Mouse (Mus musculus) gastrocnemius, adult 18-20 months (tissue): Measurements from ENCODE around the gene AI661453. TPM values are rescaled to one million over a fixed set of nuclear protein-coding genes. Genes with fewer than 3 reads are reported as not detected.
A peak's percentile ranks its signal among the peaks of the same experiment; 100 is the strongest.
"Not testable (repeated sequence)": the region's sequence is repeated elsewhere in the genome, so short reads cannot be mapped to it uniquely, and the experiment has no call there.

Experiments used
- DNase-seq: peaks from one replicate; pipeline ENCODE4 v3.0.0; 2021; ENCODE audit warnings: low spot score
- long read RNA-seq, 2 experiments: library from polyadenylated mRNA; stranded (forward); transcript quantifications; one replicate each; pipeline ENCODE4 v2.0.0; 2021
- total RNA-seq, 2 experiments: library from RNA; stranded (reverse); gene quantifications; 2 replicates each; pipeline ENCODE4 v1.2.3; 2021

The AI661453 gene
- total RNA-seq, result under 1 TPM; 0.39 to 0.64 TPM
- long read RNA-seq, experiment 1, result 0 reads
- long read RNA-seq, experiment 2, result 0 reads

- DNase-seq, result no peak
Measured at GRCm38 (mm10) chr17:47436156-47436906, at the start of gene AI661453. TSS of gene AI661453 (plus strand) at chr17:47436615.

GRCm38 (mm10) chr17:47386649-47387048, 49.8 kb upstream of the AI661453 start:
- peak; percentile 15 for DNase-seq

- no peak for DNase-seq
Measured at GRCm38 (mm10) chr17:47394223-47394869, 42.1 kb upstream of the AI661453 start.

- peak; percentile 27 for DNase-seq
Measured at GRCm38 (mm10) chr17:47395376-47395913, 41.0 kb upstream of the AI661453 start.

DNA sequence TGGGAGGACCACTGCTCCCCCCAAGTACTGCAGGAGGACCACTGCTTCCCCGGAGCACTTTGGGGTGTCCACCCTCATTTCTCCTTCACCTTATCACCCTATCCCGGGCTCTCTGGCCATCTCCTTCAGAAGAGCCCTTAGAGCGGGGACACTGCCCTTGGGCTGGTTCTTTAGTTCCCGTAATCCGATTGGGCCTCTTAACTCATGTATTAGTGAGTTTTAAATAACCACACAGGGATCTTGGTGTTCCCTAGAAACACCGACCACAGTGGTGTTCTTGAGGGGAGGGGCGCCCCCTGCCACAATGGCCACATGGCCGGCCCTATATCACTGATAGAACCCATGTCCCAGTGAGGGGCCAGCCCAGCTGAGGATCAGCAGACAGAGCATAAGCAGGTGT, 37.3 kb upstream of the AI661453 start:
- no peak for DNase-seq

DNA sequence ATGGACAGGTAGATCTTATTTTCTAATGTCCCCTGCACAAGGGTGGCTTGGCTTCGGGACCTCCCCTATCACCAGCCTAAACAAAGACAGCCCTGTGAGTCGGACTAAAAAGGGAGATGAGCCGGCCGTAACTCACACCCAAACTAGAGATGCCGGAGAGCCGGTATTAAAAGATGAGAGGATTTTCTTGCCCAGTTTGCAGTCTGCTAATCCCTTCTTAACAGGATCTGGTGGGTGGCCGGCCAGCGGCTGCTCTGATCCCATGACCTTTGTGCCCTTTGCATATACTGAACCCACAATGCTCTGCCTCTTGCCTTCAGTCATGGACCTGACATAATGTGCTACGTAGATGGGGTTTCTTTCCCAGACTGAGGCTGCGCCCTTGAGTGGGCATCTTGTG, 36.0 kb upstream of the AI661453 start, which contains the start of gene Guca1a:
Gene Guca1a, minus strand, starts transcription at position 134 of the 400 bp plus-strand sequence.
- DNase-seq, result no peak

- DNase-seq, result no peak
Measured at GRCm38 (mm10) chr17:47407717-47408557, 28.5 kb upstream of the AI661453 start.

DNA sequence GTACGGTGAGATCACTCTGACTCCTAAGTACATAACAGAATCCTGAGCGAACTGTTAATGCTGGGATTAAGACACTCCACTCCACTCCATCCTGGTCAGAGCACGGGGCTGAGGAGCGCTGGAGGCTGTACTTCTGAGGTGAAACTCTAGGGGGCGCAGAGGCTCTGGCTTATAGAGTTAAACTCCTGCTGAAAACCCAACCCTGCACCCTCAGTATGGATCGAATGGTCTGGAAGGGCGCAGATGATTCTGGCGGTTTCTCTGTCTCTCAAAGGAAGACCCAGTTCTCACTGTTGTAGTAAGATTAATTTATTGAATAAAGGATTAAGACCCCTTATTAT, 27.9 kb upstream of the AI661453 start:
- DNase-seq, result peak; percentile 37

DNA sequence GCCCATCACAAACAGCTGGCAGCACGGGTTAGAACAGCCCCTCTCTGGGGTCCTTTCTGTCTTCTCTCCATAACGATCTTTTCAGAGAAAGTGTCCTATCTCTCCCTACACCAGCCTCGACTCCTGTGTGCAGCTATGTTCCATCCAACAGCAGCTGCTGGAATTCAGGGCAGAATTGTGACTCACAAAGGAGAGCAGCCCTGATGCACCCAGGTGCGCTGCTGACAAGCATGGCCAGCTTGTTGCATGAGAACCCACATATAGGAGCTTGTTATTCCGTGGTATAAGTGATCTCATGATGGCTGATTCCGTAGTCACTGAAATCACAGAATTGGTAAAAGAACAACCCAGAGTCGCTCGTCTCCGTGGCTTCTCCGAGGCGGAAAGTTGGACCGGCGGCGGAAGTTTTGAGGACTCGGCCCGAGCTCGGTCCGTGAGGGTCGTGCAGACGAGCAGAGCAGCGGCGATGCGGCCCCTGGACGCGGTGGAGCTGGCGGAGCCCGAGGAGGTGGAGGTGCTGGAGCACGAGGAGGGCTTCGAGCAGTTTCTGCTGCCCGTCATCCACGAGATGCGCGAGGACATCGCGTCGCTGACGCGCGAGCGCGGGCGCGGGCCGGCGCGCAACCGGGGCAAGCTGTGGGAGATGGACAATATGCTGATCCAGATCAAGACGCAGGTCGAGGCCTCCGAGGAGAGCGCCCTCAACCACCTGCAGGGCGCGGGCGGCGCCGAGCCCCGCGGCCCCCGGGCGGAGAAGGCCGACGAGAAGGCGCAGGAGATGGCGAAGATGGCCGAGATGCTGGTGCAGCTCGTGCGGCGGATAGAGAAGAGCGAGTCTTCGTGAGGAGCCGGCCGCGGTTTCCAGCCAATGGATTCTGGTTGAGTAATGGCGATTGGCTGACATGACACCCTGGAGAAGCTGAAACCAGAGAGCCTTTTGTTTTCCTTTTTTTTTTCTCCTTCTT, 26.2 kb upstream of the AI661453 start:
- peak; percentile 7 for DNase-seq

DNA sequence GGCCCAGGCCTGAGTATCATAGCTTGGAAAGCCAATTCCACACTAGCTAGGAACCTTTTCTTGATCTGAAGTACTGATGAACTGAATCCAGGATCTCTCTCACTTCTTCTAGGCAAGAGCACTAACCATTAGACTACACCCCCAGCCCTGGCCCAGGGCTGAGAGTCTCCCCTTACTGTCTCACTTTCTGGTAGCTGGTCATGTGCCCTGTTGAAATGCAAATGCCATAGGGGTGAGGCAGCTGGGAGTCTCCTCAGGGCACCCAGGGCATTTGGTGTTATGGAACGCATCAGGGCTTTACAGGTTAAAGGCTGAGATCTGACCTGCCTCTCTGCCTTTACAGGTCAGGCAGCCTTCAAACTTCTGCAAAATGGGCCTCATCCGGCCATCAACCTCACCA, 16.2 kb upstream of the AI661453 start:
- DNase-seq, result no peak

- no peak for DNase-seq
Measured at GRCm38 (mm10) chr17:47421566-47421965, 14.8 kb upstream of the AI661453 start.

DNA sequence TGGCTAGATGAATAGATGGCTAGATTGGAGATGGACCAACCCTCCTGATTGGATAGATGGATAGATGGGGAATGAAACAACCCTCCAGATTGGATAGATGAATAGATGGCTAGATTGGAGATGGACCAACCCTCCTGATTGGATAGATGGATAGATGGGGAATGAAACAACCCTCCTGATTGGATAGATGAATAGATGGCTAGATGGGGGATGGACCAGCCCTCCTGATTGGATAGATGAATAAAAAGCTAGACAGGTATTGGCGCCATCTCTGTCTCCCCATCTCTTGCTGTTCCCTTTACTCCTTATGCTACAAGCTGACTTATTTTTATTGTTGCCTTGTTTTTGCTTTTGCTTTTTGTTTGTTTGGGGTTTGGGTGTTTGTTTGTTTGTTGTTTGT, 13.8 kb upstream of the AI661453 start:
- DNase-seq, result not testable (repeated sequence)

GRCm38 (mm10) chr17:47424186-47424585, 12.2 kb upstream of the AI661453 start:
- no peak for DNase-seq

DNA sequence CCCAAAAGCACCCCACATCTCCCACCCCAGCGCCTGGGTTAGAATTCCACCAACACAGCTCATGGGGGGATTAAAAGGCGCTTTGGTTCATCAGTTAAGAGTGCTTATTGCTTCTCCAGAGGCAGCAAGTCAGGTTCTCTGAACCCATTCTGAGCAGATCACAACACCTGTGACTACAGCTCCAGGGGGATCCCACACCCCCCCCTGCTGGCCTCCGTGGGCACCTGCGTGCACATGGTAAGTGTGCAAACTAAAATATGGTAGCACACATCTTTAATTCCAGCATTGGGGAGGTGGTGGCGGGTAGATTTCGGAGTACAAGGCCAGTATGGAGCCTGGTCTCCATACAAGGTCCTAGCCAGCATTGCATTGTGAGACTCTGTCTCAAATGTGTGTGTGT, 9.1 kb upstream of the AI661453 start:
- DNase-seq, result no peak

GRCm38 (mm10) chr17:47428831-47429304, 7.5 kb upstream of the AI661453 start:
- no peak for DNase-seq

GRCm38 (mm10) chr17:47430815-47431214, 5.6 kb upstream of the AI661453 start:
- DNase-seq, result no peak

DNA sequence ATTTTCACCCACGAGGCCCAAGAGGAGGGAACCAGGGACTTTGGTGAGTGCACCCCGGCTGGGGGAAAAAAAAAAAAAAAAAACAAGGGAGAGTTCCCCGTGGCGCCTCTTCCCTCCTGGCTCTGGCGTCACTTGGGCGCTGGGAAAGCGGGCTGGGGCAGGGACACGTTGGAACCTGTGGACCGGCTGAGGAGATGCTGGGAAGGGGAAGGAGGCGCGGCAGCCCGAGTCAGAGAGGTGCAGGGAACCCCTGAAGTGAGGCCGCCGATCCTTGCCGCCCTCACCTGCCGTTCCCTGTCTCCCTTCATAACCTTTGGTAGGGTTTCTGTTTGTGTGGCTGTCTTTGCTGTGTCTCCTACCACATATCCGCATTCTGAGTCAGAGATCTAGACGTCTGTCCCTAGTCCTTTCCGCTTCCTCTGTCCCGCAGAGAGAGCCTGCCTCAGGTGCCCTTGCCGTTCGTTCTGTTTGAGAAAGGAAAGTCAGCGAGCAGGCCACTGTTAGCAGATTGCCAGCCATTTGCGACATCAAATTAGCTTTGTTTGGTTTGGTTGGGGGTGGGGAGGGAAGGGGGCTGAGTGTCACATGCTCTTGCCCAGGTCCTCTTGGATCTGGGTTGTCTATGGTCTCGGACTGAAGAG, 612 bp downstream of the AI661453 start, which contains the start of gene 1700001C19Rik:
Gene 1700001C19Rik, minus strand, starts transcription at position 470 of the 641 bp plus-strand sequence.
- no peak for DNase-seq

DNA sequence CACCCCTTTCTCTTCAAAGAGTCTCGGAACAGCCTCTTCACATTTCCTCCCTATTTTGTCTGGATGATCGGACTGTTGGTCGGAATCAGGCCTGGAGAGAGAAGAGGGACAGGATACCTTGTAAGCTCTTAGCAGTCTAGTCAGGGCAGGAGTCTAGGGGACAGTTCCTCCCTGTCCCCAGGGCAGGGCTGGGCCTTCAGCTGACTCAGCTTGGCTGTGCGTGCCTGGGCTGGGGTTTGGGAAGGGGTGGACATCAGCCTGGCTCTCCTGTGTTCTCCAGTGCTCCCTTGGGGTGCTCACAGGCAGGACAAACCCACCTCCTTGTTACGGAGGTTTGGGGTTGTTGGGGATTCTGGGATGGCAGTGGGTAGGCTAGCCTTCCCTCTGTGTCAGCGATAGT, 2.2 kb downstream of the AI661453 start:
- DNase-seq, result no peak

DNA sequence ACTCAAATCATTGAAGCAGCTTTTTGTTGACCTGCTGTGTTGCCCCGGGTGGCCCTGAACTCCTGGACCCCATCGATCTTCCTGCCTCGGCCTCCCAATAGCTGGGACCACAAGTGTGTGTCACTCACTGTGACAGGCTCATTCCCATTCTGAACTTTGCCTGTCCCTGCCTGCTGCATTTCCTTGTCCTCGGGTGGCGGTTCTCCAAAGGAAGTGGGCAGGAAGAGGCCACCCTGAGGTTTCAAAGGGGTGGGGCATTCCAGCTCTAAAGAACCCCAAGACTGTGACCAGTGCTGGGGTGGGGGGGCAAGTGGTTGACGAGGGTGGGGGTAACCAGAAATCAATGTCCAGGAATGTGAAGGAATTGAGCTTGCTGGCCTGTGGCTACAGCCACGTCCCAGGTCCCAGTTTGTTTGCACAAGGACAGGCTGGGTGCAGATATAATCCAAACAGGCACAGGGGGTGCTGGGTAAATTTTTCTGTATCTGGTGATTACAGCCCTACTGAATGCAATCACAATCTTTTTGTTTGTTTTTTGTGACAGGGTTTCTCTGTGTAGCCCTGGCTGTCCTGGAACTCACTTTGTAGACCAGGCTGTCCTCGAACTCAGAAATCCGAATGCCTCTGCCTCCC, 3.1 kb downstream of the AI661453 start:
- DNase-seq, result no peak
